Mouse (Mus musculus) heart, adult 9 months (tissue): ENCODE data around the gene Shmt2.

Source experiments
- DNase-seq, 2 experiments: peaks; one replicate each; pipeline ENCODE4 v3.0.0; 2022; ENCODE audit warnings: low spot score in 2 of 2

The Shmt2 gene

GRCm38 (mm10) chr10:127476541-127476940 lies 45.7 kb downstream of the Shmt2 start:
- no peak for DNase-seq

GRCm38 (mm10) chr10:127475175-127475574 lies 47.1 kb downstream of the Shmt2 start:
- no peak for DNase-seq

GRCm38 (mm10) chr10:127472722-127473121 lies 49.5 kb downstream of the Shmt2 start:
- no peak for DNase-seq

- DNase-seq = no peak
These were observed 50.8 kb downstream of the Shmt2 start for GRCm38 (mm10) chr10:127471281-127471988.
